Mouse (Mus musculus) ES-Bruce4 (cell line): ENCODE data around the gene Prss53. TPM values are rescaled to one million over a fixed set of nuclear protein-coding genes. Genes with fewer than 3 reads are reported as not detected.

Source experiments
- H3K27ac ChIP-seq: 2 replicates; pipeline ENCODE4 v1.5.1; 2012; ENCODE audit warnings: low read length, inconsistent platforms; ENCODE audit not compliant: insufficient read depth
- H3K27me3 ChIP-seq: 2 replicates; pipeline ENCODE4 v1.6.1; 2012; ENCODE audit warnings: mild to moderate bottlenecking, low read length, inconsistent platforms; ENCODE audit not compliant: control insufficient read depth, poor library complexity, insufficient read depth, severe bottlenecking
- H3K36me3 ChIP-seq: 2 replicates; pipeline ENCODE4 v1.6.1; 2012; ENCODE audit warnings: inconsistent platforms, mild to moderate bottlenecking, low read length, moderate library complexity; ENCODE audit not compliant: control insufficient read depth, poor library complexity, insufficient read depth, severe bottlenecking
- H3K4me1 ChIP-seq: one replicate; pipeline ENCODE4 v1.8.1; 2011; ENCODE audit warnings: low read length; ENCODE audit not compliant: control insufficient read depth, insufficient read depth
- H3K4me3 ChIP-seq: 2 replicates; pipeline ENCODE4 v1.5.1; 2011; ENCODE audit warnings: low read depth, mild to moderate bottlenecking, low read length
- H3K9ac ChIP-seq: 2 replicates; pipeline ENCODE4 v1.6.1; 2012; ENCODE audit warnings: low read depth, mild to moderate bottlenecking, inconsistent platforms; ENCODE audit not compliant: poor library complexity, severe bottlenecking
- H3K9me3 ChIP-seq: replicated peaks from 2 replicates; pipeline ENCODE4 v1.6.1; 2012; ENCODE audit warnings: mild to moderate bottlenecking, low read length, inconsistent platforms; ENCODE audit not compliant: control insufficient read depth, poor library complexity, insufficient read depth, severe bottlenecking
- CTCF ChIP-seq: IDR thresholded peaks from one replicate; pipeline ENCODE4 v1.8.1; 2011; ENCODE audit warnings: low read depth, low read length
- EP300 ChIP-seq: IDR thresholded peaks from 2 replicates; pipeline ENCODE4 v1.6.1; 2011; ENCODE audit warnings: low read depth, low read length; ENCODE audit not compliant: insufficient read depth
- POLR2A ChIP-seq: IDR thresholded peaks from one replicate; pipeline ENCODE4 v1.8.1; 2011; ENCODE audit warnings: low read length; ENCODE audit not compliant: insufficient read depth
- polyA plus RNA-seq: library from polyadenylated mRNA; stranded (reverse); fragments of >200 nt; gene quantifications from 2 replicates; pipeline ENCODE4 v1.2.4, GENCODE M21; 2011; ENCODE audit warnings: low read depth; ENCODE audit not compliant: missing spikeins, insufficient read depth, insufficient read length

Gene Prss53
- polyA plus RNA-seq: 0.46 and 0.67 TPM in 2 replicates

- H3K4me3 ChIP-seq: no peak within 1 kb of the TSS
- H3K9me3 ChIP-seq: no peaks in the 10 kb centered on the region
- no peak within 1 kb of the TSS for H3K9ac ChIP-seq
- TF ChIP-seq EP300 (no peak), CTCF (no peak), POLR2A (no peak)
- H3K27ac ChIP-seq: no peak within 1 kb of the TSS
- H3K36me3 ChIP-seq: peaks cover 11% of the 10 kb centered on the region; the same call in 1 of the 2 replicates
- H3K27me3 ChIP-seq: no peaks in the 10 kb centered on the region
- no peaks in the 10 kb centered on the region for H3K4me1 ChIP-seq
These were observed at the start of gene Prss53 for GRCm38 (mm10) chr7:127890798-127891197. Prss53 (minus strand) TSS chr7:127890970.

DNA sequence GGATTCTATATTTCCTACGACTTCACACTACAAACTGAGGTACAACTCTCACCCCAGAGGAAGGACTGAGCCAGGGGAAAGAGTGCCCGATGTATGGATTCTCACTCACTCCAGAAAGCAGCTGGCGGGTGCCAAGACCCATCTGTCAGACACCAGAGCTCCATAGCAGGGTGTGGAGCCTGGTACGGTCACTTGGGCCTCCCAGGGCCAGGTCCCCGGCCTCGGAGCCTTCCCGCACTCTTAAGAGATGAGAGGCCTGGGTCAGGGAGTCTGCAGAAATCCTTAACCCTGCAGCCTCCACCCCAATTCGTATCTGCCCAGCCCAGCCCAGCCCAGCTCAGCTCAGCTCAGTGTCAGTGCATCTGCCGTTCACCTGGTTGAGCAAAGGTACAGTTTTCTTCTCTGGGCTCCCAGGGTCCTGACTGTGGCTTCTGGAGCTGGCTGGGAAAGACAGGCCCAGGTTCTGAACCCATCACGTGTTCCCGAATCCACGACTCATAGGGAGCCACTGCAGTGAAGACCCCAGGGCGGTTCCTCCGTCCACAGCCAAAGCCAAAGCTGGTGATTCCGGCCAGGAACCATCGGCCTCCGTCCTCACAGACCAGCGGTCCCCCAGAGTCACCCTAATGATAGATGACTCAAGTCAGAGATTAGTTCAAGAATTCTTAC is 45.6 kb upstream of the Prss53 start:
- Histone ChIP-seq H3K27me3 (no peaks in the 10 kb centered on the region), H3K9me3 (no peaks in the 10 kb centered on the region), H3K27ac (no peak overlapping the region), H3K4me1 (peaks cover 2% of the 10 kb centered on the region), H3K4me3 (peak overlapping the region; percentile 81), H3K9ac (peak overlapping the region; percentile 85), H3K36me3 (no peaks in the 10 kb centered on the region)
- TF ChIP-seq CTCF (no peak), EP300 (no peak), POLR2A (no peak)

GRCm38 (mm10) chr7:127935748-127936159 is 45.0 kb upstream of the Prss53 start:
- Histone ChIP-seq H3K9me3 (no peaks in the 10 kb centered on the region), H3K36me3 (no peaks in the 10 kb centered on the region), H3K4me1 (peaks cover 2% of the 10 kb centered on the region), H3K4me3 (peak overlapping the region; percentile 81), H3K27ac (no peak overlapping the region), H3K27me3 (no peaks in the 10 kb centered on the region), H3K9ac (peak overlapping the region; percentile 85)
- TF ChIP-seq CTCF: no peak
- TF ChIP-seq EP300: no peak
- no peak for TF ChIP-seq POLR2A

DNA sequence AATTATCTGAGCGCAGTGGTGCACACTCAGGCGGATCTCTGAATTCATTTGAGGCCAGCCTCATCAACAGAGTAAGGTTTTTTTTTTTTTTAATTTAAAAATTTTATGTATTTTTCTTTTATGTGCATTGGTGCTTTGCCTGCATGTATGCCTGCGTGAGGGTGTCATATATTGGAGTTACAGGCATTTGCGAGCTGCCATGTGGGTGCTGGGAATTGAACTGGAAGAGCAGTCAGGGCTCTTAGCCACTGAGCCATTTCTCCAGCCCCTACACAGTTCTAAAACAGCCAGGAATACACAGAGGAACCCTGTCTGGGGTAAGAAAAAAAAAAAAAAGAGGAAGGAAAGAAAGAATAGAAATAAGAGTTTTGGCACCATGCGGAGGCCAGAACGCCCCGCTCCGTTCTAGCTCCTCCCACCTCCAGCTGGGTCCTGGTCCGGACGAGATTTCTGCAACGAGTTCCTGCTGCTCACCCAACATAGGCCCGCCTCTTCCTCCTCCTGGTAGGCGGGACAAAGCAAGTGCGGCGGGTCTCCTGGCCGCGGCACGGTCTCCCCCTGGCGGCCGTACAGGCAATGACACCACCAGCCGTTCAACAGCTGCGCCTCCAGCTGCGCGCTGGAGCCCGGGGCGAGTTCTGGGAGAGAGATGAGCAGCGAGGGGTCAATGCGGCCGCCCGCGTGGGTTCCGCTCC is 44.4 kb upstream of the Prss53 start:
- Histone ChIP-seq H3K4me3 (peak overlapping the region; percentile 81), H3K4me1 (peaks cover 6% of the 10 kb centered on the region), H3K9ac (peak overlapping the region; percentile 85), H3K27me3 (no peaks in the 10 kb centered on the region), H3K27ac (0 out of 2 replicates have a peak overlapping the region, but pooled peaks have one; percentile 2), H3K9me3 (no peaks in the 10 kb centered on the region), H3K36me3 (no peaks in the 10 kb centered on the region)
- TF ChIP-seq CTCF (peak; percentile 90), EP300 (0 out of 2 replicates have a peak, but pooled peaks have one; percentile 62), POLR2A (peak; percentile 92)

GRCm38 (mm10) chr7:127934075-127934474 is 43.3 kb upstream of the Prss53 start:
- Histone ChIP-seq H3K9ac (peak overlapping the region; percentile 69), H3K36me3 (no peaks in the 10 kb centered on the region), H3K27ac (peak overlapping the region; percentile 99), H3K27me3 (no peaks in the 10 kb centered on the region), H3K4me3 (peak overlapping the region; percentile 65), H3K9me3 (no peaks in the 10 kb centered on the region), H3K4me1 (peaks cover 6% of the 10 kb centered on the region)
- TF ChIP-seq POLR2A: no peak
- no peak for TF ChIP-seq CTCF
- TF ChIP-seq EP300: no peak
